Mouse (Mus musculus): Measurements from ENCODE around the gene Bmi1. TPM values are rescaled to one million over a fixed set of nuclear protein-coding genes. Genes with fewer than 3 reads are reported as not detected.
A peak's percentile ranks its signal among the peaks of the same experiment; 100 is the strongest.

The Bmi1 gene
- polyA plus RNA-seq, 1 experiment = 8.0 TPM

- H3K36me3 ChIP-seq (ENCODE audit: control insufficient read depth, insufficient read depth, low read length, poor library complexity, severe bottlenecking) = no peaks in the 10 kb centered on the region
- peak overlapping the region; percentile 37 for H3K4me3 ChIP-seq (ENCODE audit: low read depth, low read length)
- H3K4me1 ChIP-seq (ENCODE audit: control insufficient read depth, insufficient read depth, low read length) = no peaks in the 10 kb centered on the region
- TF ChIP-seq POLR2A (IDR thresholded peaks at IDR 0.05; ENCODE audit: insufficient read depth, low read length) (no peak), EP300 (IDR thresholded peaks at IDR 0.05; ENCODE audit: insufficient read depth, low read depth, low read length) (no peak), CTCF (IDR thresholded peaks at IDR 0.05; ENCODE audit: low read depth, low read length) (no peak)
- H3K27ac ChIP-seq (ENCODE audit: insufficient read depth, low read length) = no peak overlapping the region
- no peaks in the 10 kb centered on the region for H3K9me3 ChIP-seq (replicated peaks; ENCODE audit: control insufficient read depth, insufficient read depth, low read length, poor library complexity, severe bottlenecking)
- no peak overlapping the region for H3K9ac ChIP-seq (ENCODE audit: low read depth, poor library complexity, severe bottlenecking)
- peaks cover 34% of the 10 kb centered on the region for H3K27me3 ChIP-seq (ENCODE audit: control insufficient read depth, insufficient read depth, low read length, poor library complexity, severe bottlenecking)
Measured at GRCm38 (mm10) chr2:18688708-18689063, 11.9 kb downstream of the Bmi1 start.

GRCm38 (mm10) chr2:18689064-18689921 is 12.5 kb downstream of the Bmi1 start:
- Histone ChIP-seq H3K27ac (ENCODE audit: insufficient read depth, low read length) (no peak overlapping the region), H3K27me3 (ENCODE audit: control insufficient read depth, insufficient read depth, low read length, poor library complexity, severe bottlenecking) (peaks cover 36% of the 10 kb centered on the region)
- no peak for TF ChIP-seq CTCF (IDR thresholded peaks at IDR 0.05; ENCODE audit: low read depth, low read length)
- TF ChIP-seq POLR2A (IDR thresholded peaks at IDR 0.05; ENCODE audit: insufficient read depth, low read length) = no peak
- TF ChIP-seq EP300 (IDR thresholded peaks at IDR 0.05; ENCODE audit: insufficient read depth, low read depth, low read length) = no peak

GRCm38 (mm10) chr2:18690055-18690691 is 13.4 kb downstream of the Bmi1 start:
- Histone ChIP-seq H3K36me3 (ENCODE audit: control insufficient read depth, insufficient read depth, low read length, poor library complexity, severe bottlenecking) (no peaks in the 10 kb centered on the region), H3K27ac (ENCODE audit: insufficient read depth, low read length) (no peak overlapping the region), H3K27me3 (ENCODE audit: control insufficient read depth, insufficient read depth, low read length, poor library complexity, severe bottlenecking) (peaks cover 43% of the 10 kb centered on the region), H3K9me3 (replicated peaks; ENCODE audit: control insufficient read depth, insufficient read depth, low read length, poor library complexity, severe bottlenecking) (no peaks in the 10 kb centered on the region), H3K4me1 (ENCODE audit: control insufficient read depth, insufficient read depth, low read length) (no peaks in the 10 kb centered on the region), H3K9ac (ENCODE audit: low read depth, poor library complexity, severe bottlenecking) (0 out of 2 replicates have a peak overlapping the region, but pooled peaks have one; percentile 3), H3K4me3 (ENCODE audit: low read depth, low read length) (peak overlapping the region; percentile 32)
- TF ChIP-seq CTCF (IDR thresholded peaks at IDR 0.05; ENCODE audit: low read depth, low read length) (no peak), EP300 (IDR thresholded peaks at IDR 0.05; ENCODE audit: insufficient read depth, low read depth, low read length) (no peak), POLR2A (IDR thresholded peaks at IDR 0.05; ENCODE audit: insufficient read depth, low read length) (no peak)

More at GRCm38 (mm10) chr2:18689064-18689921, 12.5 kb downstream of the Bmi1 start:
- Histone ChIP-seq H3K4me1 (ENCODE audit: control insufficient read depth, insufficient read depth, low read length) (no peaks in the 10 kb centered on the region), H3K36me3 (ENCODE audit: control insufficient read depth, insufficient read depth, low read length, poor library complexity, severe bottlenecking) (no peaks in the 10 kb centered on the region), H3K9me3 (replicated peaks; ENCODE audit: control insufficient read depth, insufficient read depth, low read length, poor library complexity, severe bottlenecking) (no peaks in the 10 kb centered on the region), H3K9ac (ENCODE audit: low read depth, poor library complexity, severe bottlenecking) (no peak overlapping the region), H3K4me3 (ENCODE audit: low read depth, low read length) (peak overlapping the region; percentile 25)

- Histone ChIP-seq H3K4me1 (ENCODE audit: control insufficient read depth, insufficient read depth, low read length) (no peaks in the 10 kb centered on the region), H3K4me3 (ENCODE audit: low read depth, low read length) (no peak overlapping the region), H3K9me3 (replicated peaks; ENCODE audit: control insufficient read depth, insufficient read depth, low read length, poor library complexity, severe bottlenecking) (no peaks in the 10 kb centered on the region), H3K27me3 (ENCODE audit: control insufficient read depth, insufficient read depth, low read length, poor library complexity, severe bottlenecking) (peaks cover 47% of the 10 kb centered on the region), H3K27ac (ENCODE audit: insufficient read depth, low read length) (no peak overlapping the region), H3K36me3 (ENCODE audit: control insufficient read depth, insufficient read depth, low read length, poor library complexity, severe bottlenecking) (no peaks in the 10 kb centered on the region), H3K9ac (ENCODE audit: low read depth, poor library complexity, severe bottlenecking) (no peak overlapping the region)
- TF ChIP-seq CTCF (IDR thresholded peaks at IDR 0.05; ENCODE audit: low read depth, low read length) (no peak), POLR2A (IDR thresholded peaks at IDR 0.05; ENCODE audit: insufficient read depth, low read length) (no peak), EP300 (IDR thresholded peaks at IDR 0.05; ENCODE audit: insufficient read depth, low read depth, low read length) (no peak)
Measured at GRCm38 (mm10) chr2:18690756-18691155, 13.9 kb downstream of the Bmi1 start.

- no peak overlapping the region for H3K9ac ChIP-seq (ENCODE audit: low read depth, poor library complexity, severe bottlenecking)
- H3K36me3 ChIP-seq (ENCODE audit: control insufficient read depth, insufficient read depth, low read length, poor library complexity, severe bottlenecking) = no peaks in the 10 kb centered on the region
- TF ChIP-seq CTCF (IDR thresholded peaks at IDR 0.05; ENCODE audit: low read depth, low read length) = no peak
- no peak for TF ChIP-seq EP300 (IDR thresholded peaks at IDR 0.05; ENCODE audit: insufficient read depth, low read depth, low read length)
- TF ChIP-seq POLR2A (IDR thresholded peaks at IDR 0.05; ENCODE audit: insufficient read depth, low read length) = no peak
- H3K9me3 ChIP-seq (replicated peaks; ENCODE audit: control insufficient read depth, insufficient read depth, low read length, poor library complexity, severe bottlenecking) = 0 out of 2 replicates have a peak, but pooled peaks cover 2% of the 10 kb centered on the region
- no peaks in the 10 kb centered on the region for H3K4me1 ChIP-seq (ENCODE audit: control insufficient read depth, insufficient read depth, low read length)
- peaks cover 45% of the 10 kb centered on the region for H3K27me3 ChIP-seq (ENCODE audit: control insufficient read depth, insufficient read depth, low read length, poor library complexity, severe bottlenecking)
- no peak overlapping the region for H3K27ac ChIP-seq (ENCODE audit: insufficient read depth, low read length)
- H3K4me3 ChIP-seq (ENCODE audit: low read depth, low read length) = no peak overlapping the region
Measured at GRCm38 (mm10) chr2:18692031-18692430, 15.2 kb downstream of the Bmi1 start.

GRCm38 (mm10) chr2:18692548-18692947 is 15.7 kb downstream of the Bmi1 start:
- Histone ChIP-seq H3K36me3 (ENCODE audit: control insufficient read depth, insufficient read depth, low read length, poor library complexity, severe bottlenecking) (no peaks in the 10 kb centered on the region), H3K4me1 (ENCODE audit: control insufficient read depth, insufficient read depth, low read length) (no peaks in the 10 kb centered on the region), H3K27me3 (ENCODE audit: control insufficient read depth, insufficient read depth, low read length, poor library complexity, severe bottlenecking) (peaks cover 40% of the 10 kb centered on the region), H3K4me3 (ENCODE audit: low read depth, low read length) (no peak overlapping the region), H3K27ac (ENCODE audit: insufficient read depth, low read length) (no peak overlapping the region), H3K9me3 (replicated peaks; ENCODE audit: control insufficient read depth, insufficient read depth, low read length, poor library complexity, severe bottlenecking) (peaks cover 4% of the 10 kb centered on the region), H3K9ac (ENCODE audit: low read depth, poor library complexity, severe bottlenecking) (no peak overlapping the region)
- TF ChIP-seq POLR2A (IDR thresholded peaks at IDR 0.05; ENCODE audit: insufficient read depth, low read length) (no peak), CTCF (IDR thresholded peaks at IDR 0.05; ENCODE audit: low read depth, low read length) (no peak), EP300 (IDR thresholded peaks at IDR 0.05; ENCODE audit: insufficient read depth, low read depth, low read length) (no peak)
